Mouse (Mus musculus) gonadal fat pad, adult 2 months (tissue): Measurements from ENCODE around the gene Rreb1. TPM values are rescaled to one million over a fixed set of nuclear protein-coding genes. Genes with fewer than 3 reads are reported as not detected.

ENCODE experiments used
- DNase-seq: peaks from one replicate; pipeline ENCODE4 v3.0.0-alpha.2; 2012; ENCODE audit warnings: low read depth
- polyA plus RNA-seq: library from polyadenylated mRNA; depleted of rRNA; stranded (reverse); fragments of >200 nt; gene quantifications from 2 replicates; pipeline ENCODE4 v1.2.3, GENCODE M21; 2012; rRNA removed

Rreb1 gene
- polyA plus RNA-seq, 1 experiment: 17.4 TPM

DNA sequence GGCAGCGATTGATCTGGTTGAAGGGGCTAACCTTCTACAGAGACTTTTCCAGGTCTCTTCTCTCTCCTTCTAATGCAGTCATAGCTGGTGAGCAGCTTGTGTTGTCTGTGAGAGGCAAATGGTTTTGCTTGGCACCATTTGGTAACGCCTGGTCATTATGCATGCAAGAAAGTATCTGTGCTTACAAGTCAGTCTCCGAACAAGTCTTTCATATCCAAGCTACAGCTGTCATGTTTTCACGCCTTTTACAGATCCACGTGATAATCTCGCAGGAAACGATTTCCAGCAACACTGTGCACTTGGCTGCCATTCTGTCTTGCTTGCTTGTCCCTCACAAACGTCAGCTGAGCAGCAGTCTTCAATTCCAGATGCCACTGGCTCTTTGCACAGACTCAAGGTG is 191.8 kb downstream of the Rreb1 start:
- no peak for DNase-seq

DNA sequence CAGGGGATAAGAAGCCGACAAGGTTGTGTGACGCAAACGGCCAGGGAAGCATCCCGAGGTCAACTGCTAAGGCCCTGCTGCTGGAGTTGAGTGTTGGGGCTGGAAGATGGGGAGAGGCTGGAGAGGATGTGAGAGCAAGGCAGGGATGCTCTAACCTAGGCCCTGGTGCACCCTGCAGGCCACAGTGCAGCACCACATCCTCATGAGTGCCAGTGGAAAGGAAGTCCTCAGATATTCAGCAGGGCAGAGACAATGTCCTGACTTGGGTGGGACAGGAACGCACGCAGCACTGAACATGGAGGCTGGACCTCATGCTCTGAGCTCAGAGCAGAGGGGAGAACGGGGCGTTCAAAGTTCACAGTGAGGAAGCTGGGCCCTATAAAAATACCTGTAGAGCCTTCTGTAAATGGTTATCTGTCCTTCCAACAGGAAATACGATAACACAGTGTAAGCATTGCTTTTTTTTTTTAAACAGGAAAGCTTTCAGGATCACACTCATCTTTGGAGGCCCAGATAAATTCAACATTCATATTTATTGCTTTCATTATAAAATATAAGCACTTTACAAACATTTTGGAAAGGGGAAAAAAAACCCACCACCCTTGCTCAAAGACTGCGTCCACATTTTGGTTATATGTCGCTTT is 192.8 kb downstream of the Rreb1 start:
- DNase-seq: no peak

- DNase-seq: no peak
Measured at GRCm38 (mm10) chr13:37974036-37974435, 195.8 kb downstream of the Rreb1 start.

- no peak for DNase-seq
Measured at GRCm38 (mm10) chr13:37974731-37975130, 196.5 kb downstream of the Rreb1 start.

- no peak for DNase-seq
Measured at GRCm38 (mm10) chr13:37979506-37979905, 201.3 kb downstream of the Rreb1 start.

DNA sequence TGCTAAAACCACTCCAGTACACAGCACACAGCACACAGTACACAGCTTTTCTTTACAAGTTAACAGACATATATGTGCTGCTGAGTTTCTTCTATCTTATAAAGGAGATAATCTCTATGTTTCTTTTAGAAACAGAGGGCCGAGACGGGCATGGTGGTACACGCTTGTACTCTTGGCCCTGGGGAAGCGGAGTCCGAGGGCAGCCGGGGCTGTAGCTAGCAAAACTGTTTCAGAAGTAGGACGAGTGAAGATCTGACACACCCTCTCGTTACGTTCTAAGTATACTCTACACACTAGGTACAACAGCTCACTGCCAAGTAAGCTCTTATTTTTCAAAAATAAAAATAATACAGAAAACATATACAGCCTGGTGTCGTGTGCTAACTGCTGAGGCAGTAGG is 202.1 kb downstream of the Rreb1 start:
- no peak for DNase-seq

DNA sequence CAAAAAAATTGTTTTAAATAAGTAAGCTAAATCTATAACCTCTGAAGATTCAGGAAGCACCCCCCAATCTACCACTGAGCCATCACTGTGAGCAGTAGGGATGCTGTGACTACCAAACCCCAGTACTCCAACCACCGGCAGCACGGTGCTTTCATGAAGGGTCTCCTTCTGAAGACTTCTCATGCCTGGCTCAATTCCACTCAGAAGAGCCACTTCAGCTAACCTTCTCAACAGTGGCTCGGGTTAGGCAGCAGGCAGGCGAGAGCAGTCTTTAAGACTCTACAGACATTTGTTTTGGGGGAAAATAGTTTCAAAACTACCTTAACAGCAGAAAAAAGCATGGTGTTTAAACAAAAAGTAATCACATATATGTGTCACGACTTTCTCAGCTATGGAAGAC is 202.9 kb downstream of the Rreb1 start:
- DNase-seq: no peak

DNA sequence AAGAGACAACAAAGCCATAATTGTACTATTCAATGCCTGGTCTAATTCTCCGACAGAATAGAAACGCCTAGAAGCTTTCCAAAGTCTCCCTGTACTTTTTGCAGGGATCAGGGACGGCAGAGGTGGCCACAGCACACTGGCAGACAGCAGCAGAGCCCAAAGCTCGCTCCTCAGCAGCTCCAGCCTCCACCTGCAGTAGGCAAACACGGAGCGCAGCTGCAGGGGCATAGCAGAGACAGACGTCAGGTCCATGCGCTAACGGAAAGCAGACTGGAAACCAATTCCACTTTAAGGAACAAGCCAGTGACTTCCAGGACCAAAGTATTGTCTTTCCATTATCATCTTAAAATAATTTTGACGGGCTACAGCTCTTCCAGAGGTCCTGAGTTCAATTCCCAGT is 208.0 kb downstream of the Rreb1 start:
- no peak for DNase-seq

DNA sequence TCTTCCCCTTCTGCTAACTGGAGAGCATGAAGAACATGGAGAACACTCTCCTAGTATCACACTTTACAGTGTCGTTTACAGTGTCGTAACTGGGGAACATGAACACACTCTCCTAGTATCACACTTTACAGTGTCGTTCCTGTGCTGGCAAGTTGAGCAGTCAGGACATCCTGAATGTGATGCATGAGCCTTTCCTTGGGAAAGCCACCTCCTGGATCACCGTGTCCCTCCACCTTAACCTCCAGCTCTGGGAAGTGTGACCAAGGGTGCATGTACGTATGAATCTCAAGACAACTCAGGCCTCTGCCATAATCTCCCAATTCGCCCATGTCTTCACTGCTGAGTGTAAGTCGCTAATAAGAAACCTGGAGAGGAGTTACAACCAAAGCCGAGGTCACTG is 211.5 kb downstream of the Rreb1 start:
- no peak for DNase-seq

DNA sequence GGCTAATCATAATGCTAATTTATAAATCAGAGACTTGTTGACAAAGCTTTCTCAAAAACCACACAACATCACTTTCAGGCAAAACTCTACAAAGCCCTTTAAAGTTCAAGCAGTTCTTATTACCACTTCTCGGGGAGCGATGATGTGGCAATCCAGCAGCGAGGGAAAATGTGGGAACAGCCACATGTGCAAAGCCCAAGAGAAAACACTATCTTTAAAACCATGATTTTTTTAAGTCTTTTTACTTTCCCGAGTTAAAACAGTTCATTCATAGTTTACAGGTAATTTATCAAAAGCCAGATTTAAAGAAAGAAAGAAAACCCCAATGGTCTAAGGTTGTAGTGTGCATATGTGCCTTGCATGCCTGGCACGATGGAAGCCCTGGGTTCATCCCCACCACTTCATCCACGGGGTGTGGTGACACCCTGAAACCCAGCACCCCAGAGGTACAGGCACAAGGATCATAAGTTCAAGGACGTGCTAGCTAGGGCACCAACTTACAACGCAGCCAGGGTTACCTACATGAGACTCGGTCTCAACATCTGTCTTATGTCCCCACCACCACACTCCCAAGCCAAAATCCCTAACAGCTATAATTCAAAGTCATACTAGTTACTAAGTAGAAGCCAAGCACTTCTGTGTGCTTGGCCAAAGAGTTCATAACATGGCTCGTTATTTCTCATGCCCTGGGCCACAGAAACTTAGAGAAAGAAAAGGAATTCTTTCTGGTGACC is 214.6 kb downstream of the Rreb1 start:
- no peak for DNase-seq

DNA sequence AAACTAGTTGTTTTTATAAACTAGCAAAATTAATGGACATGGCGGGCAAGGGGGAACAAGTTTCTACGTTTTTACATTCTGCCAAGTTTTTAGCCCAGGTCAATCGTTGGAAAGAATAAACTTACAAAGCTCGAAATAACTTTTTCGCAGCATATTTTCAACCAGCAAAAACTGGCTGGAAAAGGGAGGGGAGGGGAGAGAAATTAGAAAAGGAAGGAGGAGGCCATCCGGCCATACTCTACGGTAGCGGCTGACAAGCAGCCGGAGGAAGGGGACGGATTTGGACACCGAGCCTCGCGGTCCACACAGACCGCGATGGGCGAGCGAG is 215.1 kb downstream of the Rreb1 start:
- no peak for DNase-seq

- DNase-seq: no peak
Measured at GRCm38 (mm10) chr13:37993704-37994404, 215.7 kb downstream of the Rreb1 start, which contains the start of gene Ssr1. Gene Ssr1 (minus strand): TSS chr13:37994217.

DNA sequence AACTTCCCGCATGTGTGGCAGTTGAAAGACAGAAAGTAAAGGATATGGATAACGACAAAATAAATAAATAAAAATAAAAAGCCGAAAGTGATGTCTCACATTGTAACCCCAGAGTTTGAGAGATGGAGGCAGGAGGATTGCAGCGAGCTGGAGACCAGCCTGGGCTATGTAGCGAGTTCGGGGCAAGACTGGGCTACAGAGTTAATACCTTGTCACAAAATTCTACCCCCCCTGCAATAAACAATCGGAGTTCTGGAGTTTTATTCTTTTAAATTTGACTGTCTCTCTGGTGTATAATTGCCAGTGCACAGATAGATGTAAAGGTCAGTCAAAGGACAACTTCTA is 216.2 kb downstream of the Rreb1 start:
- DNase-seq: no peak

- no peak for DNase-seq
Measured at GRCm38 (mm10) chr13:37999713-38000112, 221.5 kb downstream of the Rreb1 start.

Other genes starting within 250 kb of the Rreb1 start
- 17.2 and 21.7 TPM in 2 replicates for gene Ssr1, start 215.8 kb downstream of the Rreb1 start, polyA plus RNA-seq